Mouse (Mus musculus) liver, embryonic 14.5 days (tissue): ENCODE data around the gene Vps4a. TPM values are rescaled to one million over a fixed set of nuclear protein-coding genes. Genes with fewer than 3 reads are reported as not detected.
"Not testable (repeated sequence)": the region's sequence is repeated elsewhere in the genome, so short reads cannot be mapped to it uniquely, and the experiment has no call there.

Experiments used
- ATAC-seq: fragments of 200-750 bp; cut with Nextera tagmentation; 2 replicates; pipeline ENCODE4 v1.8.0; 2017; ENCODE audit warnings: moderate number of reproducible peaks, mild to moderate bottlenecking, moderate library complexity; ENCODE audit not compliant: insufficient read depth
- DNase-seq, 3 experiments: peaks; one replicate each; pipeline ENCODE4 v3.0.0-alpha.2; 2012 to 2013; ENCODE audit warnings: low read depth in 3 of 3, low spot score in 3 of 3
- H3K27ac ChIP-seq: fragments of 300-500 bp; sonication (generic); 2 replicates; pipeline ENCODE4 v1.5.1; 2014; ENCODE audit warnings: moderate library complexity, mild to moderate bottlenecking, control low read depth, inconsistent platforms
- H3K27me3 ChIP-seq: fragments of 300-500 bp; sonication (generic); 2 replicates; pipeline ENCODE4 v1.6.1; 2014; ENCODE audit warnings: mild to moderate bottlenecking, low read length, moderate library complexity; ENCODE audit not compliant: control insufficient read depth, insufficient read depth
- H3K36me3 ChIP-seq: fragments of 300-500 bp; sonication (generic); replicated peaks from 2 replicates; pipeline ENCODE4 v1.6.1; 2014; ENCODE audit warnings: low read depth; ENCODE audit not compliant: control insufficient read depth, insufficient read depth
- H3K4me1 ChIP-seq, 2 experiments: fragments of 200-500 bp in 1 of 2; fragments of 300-500 bp in 1 of 2; sonication (generic) in 1 of 2; replicated peaks; 2 replicates each; pipeline ENCODE4 v1.6.1; 2012 to 2014; ENCODE audit warnings: antibody characterized with exemption in 1 of 2, inconsistent platforms in 1 of 2, low read length in 1 of 2; ENCODE audit not compliant: control insufficient read depth in 2 of 2, insufficient read depth in 2 of 2
- H3K4me2 ChIP-seq: fragments of 300-500 bp; sonication (generic); 2 replicates; pipeline ENCODE4 v1.6.1; 2014; ENCODE audit warnings: low read depth, mild to moderate bottlenecking, control low read depth, moderate library complexity
- H3K4me3 ChIP-seq, 2 experiments: fragments of 200-500 bp in 1 of 2; fragments of 300-500 bp in 1 of 2; sonication (generic) in 1 of 2; 2 replicates each; pipeline ENCODE4 v1.5.1; 2012 to 2014; ENCODE audit warnings: low read depth in 2 of 2, low read length in 2 of 2, mild to moderate bottlenecking in 2 of 2, control low read depth in 1 of 2, inconsistent platforms in 1 of 2, moderate library complexity in 1 of 2; ENCODE audit not compliant: insufficient read depth in 1 of 2
- H3K9ac ChIP-seq: fragments of 300-500 bp; sonication (generic); replicated peaks from 2 replicates; pipeline ENCODE4 v1.6.1; 2014; ENCODE audit warnings: mild to moderate bottlenecking, control low read depth, moderate library complexity
- H3K9me3 ChIP-seq: fragments of 300-500 bp; sonication (generic); 2 replicates; pipeline ENCODE4 v1.6.1; 2016; ENCODE audit warnings: low read length, mixed read lengths; ENCODE audit not compliant: control insufficient read depth
- CTCF ChIP-seq: IDR thresholded peaks from 2 replicates; pipeline ENCODE4 v1.5.1; 2016; ENCODE audit warnings: antibody characterized with exemption, low read depth, control low read depth
- EP300 ChIP-seq: IDR thresholded peaks from 2 replicates; pipeline ENCODE4 v1.6.1; 2016; ENCODE audit warnings: antibody characterized with exemption, low read depth
- WGBS: fragments of 180-500 bp; shearing (Covaris S2); extraction: QIAGEN DNeasy Blood & Tissue Kit; methylation state at CpG from one replicate; pipeline ENCODE4 v1.1.7; 2014; ENCODE audit not compliant: insufficient replicate concordance; 5-methylcytosine and 5-hydroxymethylcytosine counted together
- polyA plus RNA-seq, 2 experiments: library from polyadenylated mRNA; depleted of rRNA in 1 of 2; stranded (reverse) in 1 of 2; unstranded in 1 of 2; fragments of >200 nt; fragmentation: Nextera tagmentation in 1 of 2; extraction: Ambion mirVana in 1 of 2; gene quantifications; 2 replicates each; pipeline versions ENCODE4 v1.2.1 to v1.2.3; 2012 to 2014

Gene Vps4a
- polyA plus RNA-seq, 2 experiments, result 12.1 to 22.8 TPM

GRCm38 (mm10) chr8:107014915-107015314, 16.1 kb upstream of the Vps4a start:
- no peak for TF ChIP-seq EP300
- no peak for TF ChIP-seq CTCF
- ATAC-seq, result no peak

DNA sequence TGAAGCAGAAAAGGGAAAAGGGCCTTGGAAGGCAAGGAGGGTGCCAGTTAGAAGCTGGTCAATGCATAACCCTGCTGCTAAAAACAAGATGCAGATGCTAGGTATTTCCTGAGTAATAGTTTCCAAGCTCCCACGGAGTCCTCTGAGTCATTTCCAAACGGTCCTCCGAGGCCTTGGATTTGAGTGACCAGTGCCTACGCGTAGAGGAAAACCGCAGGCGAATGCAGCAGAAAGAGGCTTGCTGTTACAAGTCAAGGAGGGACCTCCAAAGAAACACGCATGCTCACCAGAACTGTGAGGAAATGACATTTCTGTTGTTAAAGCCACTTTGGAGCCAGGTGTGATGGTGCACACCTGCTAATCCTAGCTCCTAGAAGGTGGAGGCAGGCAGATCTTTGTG, 7.5 kb upstream of the Vps4a start:
- Histone ChIP-seq H3K4me1 (peaks cover 0 to under 1% of the 10 kb centered on the region in 2 experiments; a peak in 1 of 4 replicates), H3K27ac (no peak overlapping the region), H3K4me2 (no peak overlapping the region), H3K36me3 (no peaks in the 10 kb centered on the region), H3K9ac (no peak overlapping the region), H3K4me3 (no peak overlapping the region), H3K27me3 (no peaks in the 10 kb centered on the region), H3K9me3 (no peaks in the 10 kb centered on the region)
- DNase-seq, result no peak
- no peak for TF ChIP-seq EP300
- no peak for TF ChIP-seq CTCF
- WGBS, result 77% methylated on average over 8 of the region's 8 CpGs
- no peak for ATAC-seq

More at GRCm38 (mm10) chr8:107014915-107015314, 16.1 kb upstream of the Vps4a start:
- Histone ChIP-seq H3K9me3 (no peaks in the 10 kb centered on the region), H3K4me3 (no peak overlapping the region), H3K4me2 (no peak overlapping the region), H3K27me3 (no peaks in the 10 kb centered on the region), H3K27ac (no peak overlapping the region), H3K4me1 (no peaks in the 10 kb centered on the region), H3K36me3 (no peaks in the 10 kb centered on the region), H3K9ac (no peak overlapping the region)
- WGBS, result 62% methylated on average over 1 of the region's 1 CpGs
- no peak for DNase-seq

GRCm38 (mm10) chr8:107029310-107029709, 1.7 kb upstream of the Vps4a start:
- Histone ChIP-seq H3K4me3 (no peak overlapping the region), H3K36me3 (no peaks in the 10 kb centered on the region), H3K4me1 (peaks cover 10 to 25% of the 10 kb centered on the region in 2 experiments), H3K9me3 (no peaks in the 10 kb centered on the region), H3K27me3 (no peaks in the 10 kb centered on the region), H3K9ac (no peak overlapping the region), H3K27ac (no peak overlapping the region), H3K4me2 (no peak overlapping the region)
- DNase-seq (no peak), ATAC-seq (no peak)
- 70% methylated on average over 3 of the region's 3 CpGs for WGBS
- TF ChIP-seq EP300 (no peak), CTCF (no peak)

- WGBS, result 40% methylated on average over 5 of the region's 5 CpGs
- Histone ChIP-seq H3K4me3 (no peak overlapping the region), H3K4me2 (no peak overlapping the region), H3K27me3 (no peaks in the 10 kb centered on the region), H3K36me3 (no peaks in the 10 kb centered on the region), H3K9me3 (no peaks in the 10 kb centered on the region), H3K9ac (no peak overlapping the region), H3K4me1 (peaks cover 10 to 25% of the 10 kb centered on the region in 2 experiments), H3K27ac (no peak overlapping the region)
- ATAC-seq, result no peak
- DNase-seq, result peak in 1 of 3 experiments; percentile 20
- TF ChIP-seq EP300, result no peak
- no peak for TF ChIP-seq CTCF
Observed at GRCm38 (mm10) chr8:107030058-107030457, 964 bp upstream of the Vps4a start.

DNA sequence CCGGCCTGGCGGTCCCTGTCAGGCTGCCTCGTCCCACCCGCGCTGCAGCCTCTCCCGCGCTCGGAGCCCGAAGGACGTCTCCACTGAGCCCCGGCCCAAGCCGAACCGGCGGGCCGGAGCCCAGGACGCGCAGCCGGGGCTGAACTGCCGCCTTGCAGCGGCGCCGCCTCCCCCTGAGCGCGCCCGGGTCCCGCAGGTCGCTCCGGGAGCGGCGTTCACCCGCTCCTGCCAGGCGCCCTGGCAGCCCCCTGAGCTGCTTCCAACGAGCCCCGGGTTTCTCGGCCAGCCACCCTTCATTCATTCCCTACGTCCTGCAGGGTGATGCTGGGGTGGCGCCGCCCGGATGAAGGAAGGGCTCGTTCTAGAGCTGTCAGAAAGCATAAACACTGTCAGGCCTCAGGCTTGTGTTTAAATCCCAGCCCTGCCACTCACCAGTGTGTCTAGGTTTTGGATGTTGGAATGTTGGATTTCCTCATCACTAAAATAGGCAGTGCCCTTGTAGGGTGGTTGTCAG, 612 bp downstream of the Vps4a start:
- Histone ChIP-seq H3K27me3 (no peaks in the 10 kb centered on the region), H3K27ac (peak overlapping the region; percentile 10; the same call in 1 of the 2 replicates), H3K9me3 (no peaks in the 10 kb centered on the region), H3K4me2 (peak overlapping the region; percentile 92), H3K4me3 (peak overlapping the region; percentile 70 to 76), H3K36me3 (no peaks in the 10 kb centered on the region), H3K9ac (peak overlapping the region; percentile 76), H3K4me1 (peaks cover 10 to 25% of the 10 kb centered on the region in 2 experiments)
- TF ChIP-seq EP300, result no peak
- no peak for TF ChIP-seq CTCF
- WGBS, result under 1% methylated on average over 40 of the region's 40 CpGs
- DNase-seq, result no peak
- no peak for ATAC-seq

GRCm38 (mm10) chr8:107033609-107034008, 2.6 kb downstream of the Vps4a start:
- DNase-seq, H3K9ac ChIP-seq, H3K27ac ChIP-seq, H3K4me2 ChIP-seq, H3K4me3 ChIP-seq, H3K36me3 ChIP-seq, ATAC-seq, H3K27me3 ChIP-seq, H3K9me3 ChIP-seq: not testable (repeated sequence)
- H3K4me1 ChIP-seq, result peaks cover 10 to 23% of the 10 kb centered on the region in 2 experiments
- 84% methylated on average over 2 of the region's 2 CpGs for WGBS
